ENCODE assay signal across 9 mouse cellular contexts in genomic region chr4:63840457-63840856, GRCm38 (mm10). TPM values are rescaled to one million over a fixed set of nuclear protein-coding genes. Genes with fewer than 3 reads are reported as not detected.
DNase-seq lines count a peak whose midpoint lies in the region; ATAC-seq and TF ChIP-seq lines count a peak whose summit lies in the region.
"Had no signal": no experiment of that assay in that cellular context is flagged by ENCODE, and none has a peak within 500 bp of the region (broad histone marks: within the 10 kb centered on the region; RNA-seq: fewer than 3 reads in every experiment).

No protein-coding gene starts in this region.

- H3K27me3 ChIP-seq in Patski: no peaks in the 10 kb centered on the region
- H3K27me3 ChIP-seq in forebrain, embryonic 12.5 days: no peaks in the 10 kb centered on the region

- H3K9ac ChIP-seq in forebrain, embryonic 12.5 days: no peak overlapping the region

- DNase-seq in adrenal gland, postnatal 14 days: peak; percentile 29
- DNase-seq in adrenal gland, adult 18-20 months (ENCODE audit: low spot score in 2 of 2): no peak
- peak; percentile 15 to 20 for DNase-seq in left cerebral cortex, postnatal 14 days (ENCODE audit: low spot score in 2 of 2)
- DNase-seq in left cerebral cortex, postnatal 36 days (ENCODE audit: low spot score in 2 of 2): no peak
- DNase-seq in Patski (ENCODE audit: low read depth, low spot score): no peak
- peak; percentile 50 to 60 for DNase-seq in kidney, postnatal 4 days
- DNase-seq in spleen, postnatal 4 days (ENCODE audit: low spot score in 2 of 2): peak; percentile 43 to 65

- POLR2A ChIA-PET in Patski (lab: Charles Lee): no interaction called here

- intact Hi-C loops in left cerebral cortex, postnatal 14 days (cut with DNase I): loop anchor here (1.0 to 10.0 kb wide), 3 partner anchors 154 to 423 kb away; partner anchors contain the start of gene Whrn
- intact Hi-C loops in left cerebral cortex, postnatal 36 days (cut with DNase I): loop anchor here (5.0 kb wide), 2 partner anchors 153 to 333 kb away; no protein-coding TSS in a partner anchor

- TF ChIP-seq CTCF in Patski (IDR thresholded peaks at IDR 0.05): peak; percentile 77

- no peak overlapping the region for H3K4me3 ChIP-seq in forebrain, embryonic 12.5 days (replicated peaks)

- no peaks in the 10 kb centered on the region for H3K4me1 ChIP-seq in forebrain, embryonic 12.5 days

- H3K9me3 ChIP-seq in forebrain, embryonic 12.5 days: no peaks in the 10 kb centered on the region

- H3K27ac ChIP-seq in forebrain, embryonic 12.5 days: no peak overlapping the region

- CTCF ChIA-PET in Patski (lab: Charles Lee): interaction anchor here (0.9 to 1.5 kb wide), 6 partner anchors 138 to 270 kb away, joined by 3 to 15 read pairs (median 3); partner anchors contain the start of gene Tex48

- H3K36me3 ChIP-seq in forebrain, embryonic 12.5 days (replicated peaks): no peaks in the 10 kb centered on the region

- in situ Hi-C loops in Patski (cut with MboI; ENCODE audit: low pct_unique_long_range_greater_than_20kb): loop anchor here (5.0 to 10.0 kb wide), 5 partner anchors 153 to 654 kb away; partner anchors contain the start of gene Tex48

- ATAC-seq in Patski: no peak
- ATAC-seq in forebrain, embryonic 12.5 days (ENCODE audit: low FRiP score): no peak

- H3K4me2 ChIP-seq in forebrain, embryonic 12.5 days: no peak overlapping the region

- 61% methylated on average over 5 of the region's 5 CpGs for WGBS in forebrain, embryonic 12.5 days

RNA-seq across cellular contexts. Expression of gene Tnfsf8, which starts 20.7 kb away (rescaled TPM):
- total RNA-seq in adrenal gland, postnatal 14 days (2021): 0.41 TPM in 1 of 2 replicates, not detected in the other
- under 1 TPM in 1 of 2 experiments, not detected in 1; 0.07 TPM for total RNA-seq in adrenal gland, adult 18-20 months (2021)
- total RNA-seq in left cerebral cortex, postnatal 14 days (2021): not detected
- total RNA-seq in left cerebral cortex, postnatal 36 days (2021): not detected
- polyA plus RNA-seq in Patski (2021): not detected
- polyA plus RNA-seq in forebrain, embryonic 12.5 days (2016; fragmentation: Nextera tagmentation; extraction: Ambion mirVana): not detected in 2 replicates
- total RNA-seq: left cerebral cortex, postnatal 10 days had no signal

Comparison
In these comparisons a context has a peak if more than half of its experiments do, and no peak if none do; other contexts are left out.
1. DNase-seq: peak in adrenal gland, postnatal 14 days (single experiment), left cerebral cortex, postnatal 14 days (2 of 2), kidney, postnatal 4 days (2 of 2) and spleen, postnatal 4 days (2 of 2); none in adrenal gland, adult 18-20 months (0 of 2), left cerebral cortex, postnatal 36 days (0 of 2) and Patski (single experiment).